Mouse (Mus musculus) spleen, postnatal 36 days (tissue): ENCODE measurements around the gene Luc7l.
"Not testable (repeated sequence)": the region's sequence is repeated elsewhere in the genome, so short reads cannot be mapped to it uniquely, and the experiment has no call there.

ENCODE experiments used
- DNase-seq, 2 experiments: peaks; one replicate each; pipeline ENCODE4 v3.0.0; 2022; ENCODE audit warnings: low spot score in 2 of 2, mixed read lengths in 1 of 2

The Luc7l gene

DNA sequence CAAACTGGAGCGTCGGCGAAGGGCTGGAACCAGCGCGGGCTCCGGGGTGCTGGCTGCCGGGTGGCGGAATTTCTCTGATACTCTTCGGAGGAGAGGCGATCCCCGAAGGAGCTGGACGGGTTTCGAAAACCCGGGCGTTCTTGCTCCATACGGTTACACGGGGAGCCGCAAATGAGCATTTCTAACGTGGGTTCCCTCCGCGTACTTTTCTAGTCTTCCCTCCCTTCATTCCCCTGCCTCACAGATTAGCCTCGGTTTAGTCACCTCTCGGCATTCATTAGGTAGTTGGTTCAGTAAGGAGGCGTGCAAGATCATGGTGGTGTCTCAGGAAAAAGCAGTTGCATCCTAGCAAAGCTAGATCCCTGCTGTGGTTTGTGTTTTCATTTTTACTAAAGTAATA, 703 bp downstream of the Luc7l start:
- no peak for DNase-seq

DNA sequence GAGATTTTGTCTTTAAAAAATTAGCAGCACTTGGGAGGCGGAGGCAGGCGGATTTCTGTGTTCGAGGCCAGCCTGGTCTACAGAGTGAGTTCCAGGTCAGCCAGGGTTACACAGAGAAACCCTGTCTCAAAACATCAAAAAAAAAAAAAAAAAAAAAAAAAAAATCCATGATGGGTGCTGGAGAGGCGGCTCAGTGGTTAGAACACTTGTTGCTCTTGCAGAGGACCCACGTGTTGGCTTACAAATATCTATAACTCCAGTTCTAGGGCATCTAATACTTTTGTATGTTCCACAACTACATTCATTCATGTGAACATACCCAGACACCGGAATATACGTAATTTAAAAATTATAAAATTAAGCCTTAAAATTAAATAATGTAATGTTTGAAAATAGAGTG, 2.6 kb downstream of the Luc7l start:
- DNase-seq = no peak

DNA sequence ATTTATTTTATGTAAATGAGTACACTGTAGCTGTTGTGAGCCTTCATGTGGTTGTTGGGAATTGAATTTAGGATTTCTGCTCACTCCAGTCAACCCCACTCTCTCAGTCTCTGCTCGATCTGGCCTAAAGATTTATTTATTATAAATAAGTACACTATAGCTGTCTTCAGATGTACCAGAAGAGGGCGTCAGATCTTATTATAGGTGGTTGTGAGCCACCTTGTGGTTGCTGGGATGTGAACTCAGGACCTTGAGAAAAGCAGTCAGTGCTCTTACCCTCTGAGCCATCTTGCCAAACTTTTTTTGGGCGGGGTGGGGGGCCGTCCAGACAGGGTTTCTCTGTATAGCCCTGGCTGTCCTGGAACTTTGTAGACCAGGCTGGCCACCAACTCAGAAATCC, 9.1 kb downstream of the Luc7l start:
- DNase-seq = no peak

- no peak for DNase-seq
Measured at GRCm38 (mm10) chr17:26262384-26262783, 9.7 kb downstream of the Luc7l start.

DNA sequence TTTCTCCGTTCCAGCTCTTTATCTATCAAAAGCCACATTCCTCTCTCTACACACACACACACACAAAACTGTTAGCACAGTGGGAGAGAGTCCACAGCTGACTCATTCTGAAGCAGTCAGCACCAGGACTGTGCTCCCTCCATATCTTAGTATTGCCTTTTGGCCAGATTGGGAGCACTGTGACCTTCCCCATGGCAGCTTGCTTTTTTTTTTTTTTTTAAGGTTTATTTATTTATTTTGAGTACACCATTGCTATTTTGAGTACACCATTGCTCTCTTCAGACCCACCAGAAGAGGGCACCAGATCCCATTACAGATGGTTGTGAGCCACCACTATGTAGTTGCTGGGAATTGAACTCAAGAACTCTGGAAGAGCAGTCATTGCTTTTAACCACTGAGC, 16.2 kb downstream of the Luc7l start:
- no peak for DNase-seq

- DNase-seq = not testable (repeated sequence)
Measured at GRCm38 (mm10) chr17:26269577-26269976, 16.9 kb downstream of the Luc7l start.

DNA sequence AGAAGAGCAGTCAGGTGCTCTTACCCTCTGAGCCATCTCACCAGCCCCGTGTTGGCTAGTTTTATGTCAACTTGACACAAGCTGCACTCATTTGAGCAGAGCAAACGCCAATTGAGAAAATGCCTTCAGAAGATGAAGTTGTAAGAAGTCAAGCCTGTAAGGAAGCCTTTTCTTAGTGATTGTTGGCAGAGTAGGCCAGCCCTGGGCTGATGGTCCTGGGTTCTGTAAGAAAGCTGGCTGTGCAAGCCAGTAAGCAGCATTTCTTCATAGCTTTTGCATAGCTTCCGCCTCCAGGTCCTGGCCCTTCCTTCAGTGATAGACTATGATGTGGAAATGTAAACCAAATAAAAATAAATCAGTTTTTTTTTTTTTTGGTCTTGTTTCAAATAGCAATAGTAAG, 19.9 kb downstream of the Luc7l start:
- no peak for DNase-seq

- no peak for DNase-seq
Measured at GRCm38 (mm10) chr17:26275933-26276332, 23.2 kb downstream of the Luc7l start.

GRCm38 (mm10) chr17:26276711-26277110, 24.0 kb downstream of the Luc7l start:
- DNase-seq = peak in 1 of 2 experiments; percentile 27

DNA sequence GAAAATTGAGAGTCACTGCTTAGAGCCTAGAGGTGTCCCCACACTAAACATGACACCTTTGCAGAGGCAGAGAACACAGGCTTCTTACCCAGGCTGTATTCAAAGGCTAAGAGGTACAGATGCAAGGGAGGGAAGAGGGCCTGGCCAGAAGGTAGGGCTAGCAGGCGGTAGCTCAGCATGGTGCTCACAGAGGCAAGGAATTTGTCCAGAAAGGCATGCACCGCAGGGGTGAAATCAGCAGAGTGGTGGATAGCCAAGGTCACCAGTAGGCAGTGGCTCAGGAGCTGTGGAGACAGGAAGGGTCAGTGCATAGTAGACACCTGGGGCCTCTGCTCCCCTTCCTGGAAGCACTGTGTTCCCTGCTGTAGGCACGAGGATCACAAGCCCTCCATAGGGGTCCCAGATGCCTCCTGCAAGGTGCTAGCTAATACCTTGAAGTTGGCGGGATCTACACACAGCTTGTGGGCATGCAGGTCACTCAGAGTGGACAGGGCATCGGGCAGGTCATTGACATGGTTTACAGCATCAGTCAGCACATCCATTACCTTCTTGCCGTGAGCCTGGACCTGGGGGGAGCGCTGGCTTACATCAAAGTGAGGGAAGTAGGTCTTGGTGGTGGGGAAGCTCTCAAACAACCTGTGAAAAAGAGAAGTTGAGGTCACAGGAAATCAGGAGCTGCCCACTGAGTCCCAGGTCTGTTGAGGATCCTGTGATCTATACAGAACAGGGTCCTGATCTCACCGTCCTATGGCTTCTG, 33.7 kb downstream of the Luc7l start:
- no peak for DNase-seq

- DNase-seq = no peak
Measured at GRCm38 (mm10) chr17:26289475-26289874, 36.8 kb downstream of the Luc7l start.

- DNase-seq = not testable (repeated sequence)
Measured at GRCm38 (mm10) chr17:26298318-26298717, 45.6 kb downstream of the Luc7l start.

DNA sequence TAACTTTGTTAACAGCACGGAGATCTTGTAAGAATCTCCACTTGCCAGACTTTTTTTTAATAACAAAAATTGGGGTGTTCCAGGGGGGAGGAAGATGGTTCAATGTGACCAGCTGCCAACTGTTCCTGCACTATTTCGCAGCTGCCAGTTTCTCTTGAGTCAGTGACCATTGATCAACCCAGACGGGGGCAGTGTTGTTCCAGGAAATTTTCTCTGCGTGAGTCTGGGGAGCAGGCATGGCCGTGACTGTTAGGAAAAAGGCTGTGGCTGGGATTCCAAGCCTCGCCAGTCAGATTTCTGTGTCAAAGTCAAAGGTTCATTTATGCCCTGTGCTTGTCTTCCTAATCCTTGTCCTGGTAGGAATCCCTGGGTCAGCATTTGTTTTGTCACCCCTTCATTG, 61.6 kb downstream of the Luc7l start:
- DNase-seq = peak; percentile 39 to 49

DNA sequence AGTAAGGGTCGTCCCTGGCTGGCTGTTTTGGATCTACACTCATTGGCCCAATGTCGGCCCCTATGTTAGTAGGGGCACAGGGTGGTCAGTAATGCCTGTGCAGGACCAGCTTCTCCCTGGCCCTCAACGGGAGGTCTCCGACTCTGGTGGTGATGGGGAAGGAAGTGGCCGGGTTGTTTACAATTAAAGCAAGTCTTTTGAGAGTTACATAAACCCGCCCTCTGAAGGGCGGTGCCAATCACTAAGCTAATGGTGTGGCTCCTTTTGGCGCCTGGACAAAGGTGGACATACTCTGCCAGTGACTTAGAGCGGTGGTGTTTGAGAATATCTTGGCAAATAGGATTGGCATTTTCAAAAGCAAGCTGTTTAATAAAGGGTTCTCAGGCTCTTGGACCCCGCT, 62.8 kb downstream of the Luc7l start:
- DNase-seq = peak in 1 of 2 experiments; percentile 35

GRCm38 (mm10) chr17:26318441-26318840, 65.7 kb downstream of the Luc7l start:
- DNase-seq = no peak
